Mouse (Mus musculus): ENCODE results near the gene Pithd1. TPM values are rescaled to one million over a fixed set of nuclear protein-coding genes. Genes with fewer than 3 reads are reported as not detected.

Pithd1 gene
- polyA plus RNA-seq, 1 experiment from 2014 or later: 115 TPM

GRCm38 (mm10) chr4:136020743-136021548, 33.9 kb upstream of the Pithd1 start:
- under 1% methylated on average over 59 of the region's 62 CpGs for WGBS (ENCODE audit: insufficient replicate concordance)
- peak; percentile 68 for ATAC-seq
- peaks cover 20% of the 10 kb centered on the region for H3K36me3 ChIP-seq
- peak overlapping the region; percentile 90 for H3K4me2 ChIP-seq
- H3K4me1 ChIP-seq: peaks cover 44% of the 10 kb centered on the region
- peak overlapping the region; percentile 96 for H3K27ac ChIP-seq
- peak overlapping the region; percentile 98 for H3K4me3 ChIP-seq
- no peaks in the 10 kb centered on the region for H3K9me3 ChIP-seq (replicated peaks)
- H3K9ac ChIP-seq: peak overlapping the region; percentile 100
- no peaks in the 10 kb centered on the region for H3K27me3 ChIP-seq (replicated peaks)

- no peak overlapping the region for H3K9ac ChIP-seq
- 91% methylated on average over 3 of the region's 3 CpGs for WGBS (ENCODE audit: insufficient replicate concordance)
- peaks cover 54% of the 10 kb centered on the region for H3K4me1 ChIP-seq
- H3K9me3 ChIP-seq (replicated peaks): no peaks in the 10 kb centered on the region
- no peak overlapping the region for H3K27ac ChIP-seq
- ATAC-seq: no peak
- peaks cover 54% of the 10 kb centered on the region for H3K36me3 ChIP-seq
- H3K4me3 ChIP-seq: no peak overlapping the region
- no peak overlapping the region for H3K4me2 ChIP-seq
- H3K27me3 ChIP-seq (replicated peaks): no peaks in the 10 kb centered on the region
These were observed 29.1 kb upstream of the Pithd1 start for GRCm38 (mm10) chr4:136016059-136016602.

- H3K27me3 ChIP-seq (replicated peaks): no peaks in the 10 kb centered on the region
- no peak for ATAC-seq
- H3K9ac ChIP-seq: no peak overlapping the region
- no peak overlapping the region for H3K27ac ChIP-seq
- 85% methylated on average over 4 of the region's 4 CpGs for WGBS (ENCODE audit: insufficient replicate concordance)
- peaks cover 89% of the 10 kb centered on the region for H3K36me3 ChIP-seq
- no peak overlapping the region for H3K4me2 ChIP-seq
- H3K4me1 ChIP-seq: peaks cover 19% of the 10 kb centered on the region
- no peaks in the 10 kb centered on the region for H3K9me3 ChIP-seq (replicated peaks)
- H3K4me3 ChIP-seq: no peak overlapping the region
These were observed 23.5 kb upstream of the Pithd1 start for GRCm38 (mm10) chr4:136010586-136010985.

- Histone ChIP-seq H3K27me3 (replicated peaks) (no peaks in the 10 kb centered on the region), H3K4me3 (no peak overlapping the region), H3K9me3 (replicated peaks) (no peaks in the 10 kb centered on the region), H3K9ac (no peak overlapping the region), H3K36me3 (peaks cover 98% of the 10 kb centered on the region), H3K4me2 (no peak overlapping the region), H3K27ac (no peak overlapping the region), H3K4me1 (peaks cover 11% of the 10 kb centered on the region; the same call in 1 of the 2 replicates)
- 0 out of 2 replicates have a peak, but pooled peaks have one; percentile 24 for ATAC-seq
- WGBS (ENCODE audit: insufficient replicate concordance): 88% methylated on average over 8 of the region's 8 CpGs
These were observed 21.9 kb upstream of the Pithd1 start for GRCm38 (mm10) chr4:136008782-136009447.

- H3K4me3 ChIP-seq: no peak overlapping the region
- WGBS (ENCODE audit: insufficient replicate concordance): 84% methylated on average over 3 of the region's 3 CpGs
- H3K4me1 ChIP-seq: peaks cover 5% of the 10 kb centered on the region; the same call in 1 of the 2 replicates
- H3K36me3 ChIP-seq: peaks cover 99% of the 10 kb centered on the region
- no peak overlapping the region for H3K27ac ChIP-seq
- H3K9ac ChIP-seq: no peak overlapping the region
- ATAC-seq: no peak
- H3K9me3 ChIP-seq (replicated peaks): no peaks in the 10 kb centered on the region
- H3K4me2 ChIP-seq: no peak overlapping the region
- H3K27me3 ChIP-seq (replicated peaks): no peaks in the 10 kb centered on the region
These were observed 19.8 kb upstream of the Pithd1 start for GRCm38 (mm10) chr4:136006821-136007220.

- Histone ChIP-seq H3K27ac (no peak overlapping the region), H3K9ac (no peak overlapping the region), H3K4me2 (no peak overlapping the region), H3K36me3 (peaks cover 89% of the 10 kb centered on the region), H3K9me3 (replicated peaks) (no peaks in the 10 kb centered on the region), H3K27me3 (replicated peaks) (no peaks in the 10 kb centered on the region), H3K4me3 (no peak overlapping the region), H3K4me1 (peaks cover 5% of the 10 kb centered on the region; the same call in 1 of the 2 replicates)
- no peak for ATAC-seq
- 80% methylated on average over 2 of the region's 2 CpGs for WGBS (ENCODE audit: insufficient replicate concordance)
These were observed 17.9 kb upstream of the Pithd1 start for GRCm38 (mm10) chr4:136004921-136005320.

- Histone ChIP-seq H3K27ac (no peak overlapping the region), H3K4me1 (peaks cover 3% of the 10 kb centered on the region; the same call in 1 of the 2 replicates), H3K27me3 (replicated peaks) (no peaks in the 10 kb centered on the region), H3K9ac (no peak overlapping the region), H3K4me3 (no peak overlapping the region), H3K9me3 (replicated peaks) (no peaks in the 10 kb centered on the region), H3K4me2 (no peak overlapping the region), H3K36me3 (peaks cover 82% of the 10 kb centered on the region)
- ATAC-seq: no peak
- 78% methylated on average over 5 of the region's 5 CpGs for WGBS (ENCODE audit: insufficient replicate concordance)
These were observed 17.1 kb upstream of the Pithd1 start for GRCm38 (mm10) chr4:136004107-136004675.

- H3K9ac ChIP-seq: no peak overlapping the region
- peaks cover 7% of the 10 kb centered on the region for H3K4me1 ChIP-seq
- H3K27ac ChIP-seq: no peak overlapping the region
- no peaks in the 10 kb centered on the region for H3K27me3 ChIP-seq (replicated peaks)
- H3K36me3 ChIP-seq: no peaks in the 10 kb centered on the region
- H3K4me2 ChIP-seq: no peak overlapping the region
- no peak overlapping the region for H3K4me3 ChIP-seq
- WGBS (ENCODE audit: insufficient replicate concordance): 66% methylated on average over 4 of the region's 4 CpGs
- peaks cover 9% of the 10 kb centered on the region for H3K9me3 ChIP-seq (replicated peaks)
- no peak for ATAC-seq
These were observed 8.1 kb upstream of the Pithd1 start for GRCm38 (mm10) chr4:135995118-135995517.

GRCm38 (mm10) chr4:135993941-135994340, 6.9 kb upstream of the Pithd1 start:
- Histone ChIP-seq H3K4me3 (no peak overlapping the region), H3K9ac (no peak overlapping the region), H3K9me3 (replicated peaks) (peaks cover 9% of the 10 kb centered on the region), H3K27me3 (replicated peaks) (no peaks in the 10 kb centered on the region), H3K27ac (no peak overlapping the region), H3K4me1 (peaks cover 7% of the 10 kb centered on the region), H3K4me2 (no peak overlapping the region), H3K36me3 (no peaks in the 10 kb centered on the region)
- 85% methylated on average over 6 of the region's 6 CpGs for WGBS (ENCODE audit: insufficient replicate concordance)
- ATAC-seq: no peak

GRCm38 (mm10) chr4:135987714-135988113, 650 bp upstream of the Pithd1 start:
- peak overlapping the region; percentile 98 for H3K9ac ChIP-seq
- WGBS (ENCODE audit: insufficient replicate concordance): 69% methylated on average over 9 of the region's 9 CpGs
- H3K9me3 ChIP-seq (replicated peaks): no peaks in the 10 kb centered on the region
- H3K4me1 ChIP-seq: peaks cover 52% of the 10 kb centered on the region
- ATAC-seq: no peak
- peak overlapping the region; percentile 95 for H3K27ac ChIP-seq
- H3K4me3 ChIP-seq: peak overlapping the region; percentile 95
- H3K4me2 ChIP-seq: peak overlapping the region; percentile 86
- H3K27me3 ChIP-seq (replicated peaks): no peaks in the 10 kb centered on the region
- H3K36me3 ChIP-seq: peaks cover 32% of the 10 kb centered on the region

- H3K4me3 ChIP-seq: peak overlapping the region; percentile 95
- H3K4me1 ChIP-seq: peaks cover 60% of the 10 kb centered on the region
- peaks cover 45% of the 10 kb centered on the region for H3K36me3 ChIP-seq
- no peaks in the 10 kb centered on the region for H3K9me3 ChIP-seq (replicated peaks)
- peak overlapping the region; percentile 86 for H3K4me2 ChIP-seq
- H3K27me3 ChIP-seq (replicated peaks): no peaks in the 10 kb centered on the region
- peak overlapping the region; percentile 98 for H3K9ac ChIP-seq
- ATAC-seq: no peak
- WGBS (ENCODE audit: insufficient replicate concordance): 5% methylated on average over 23 of the region's 23 CpGs
- peak overlapping the region; percentile 95 for H3K27ac ChIP-seq
These were observed 642 bp downstream of the Pithd1 start for GRCm38 (mm10) chr4:135986301-135986942.
